Mouse (Mus musculus): ENCODE measurements around the gene Thsd7b.

Thsd7b gene

GRCm38 (mm10) chr1:129526967-129527366, 253.9 kb downstream of the Thsd7b start:
- DNase-seq (ENCODE audit: low spot score): no peak

- no peak for DNase-seq (ENCODE audit: low spot score)
Measured at GRCm38 (mm10) chr1:129532206-129532605, 259.1 kb downstream of the Thsd7b start.

GRCm38 (mm10) chr1:129538508-129538907, 265.4 kb downstream of the Thsd7b start:
- no peak for DNase-seq (ENCODE audit: low spot score)

GRCm38 (mm10) chr1:129538970-129539369, 265.9 kb downstream of the Thsd7b start:
- no peak for DNase-seq (ENCODE audit: low spot score)

- DNase-seq (ENCODE audit: low spot score): no peak
Measured at GRCm38 (mm10) chr1:129540751-129541150, 267.6 kb downstream of the Thsd7b start.

- DNase-seq (ENCODE audit: low spot score): no peak
Measured at GRCm38 (mm10) chr1:129542563-129543146, 269.6 kb downstream of the Thsd7b start.

GRCm38 (mm10) chr1:129543169-129543568, 270.1 kb downstream of the Thsd7b start:
- no peak for DNase-seq (ENCODE audit: low spot score)

- no peak for DNase-seq (ENCODE audit: low spot score)
Measured at GRCm38 (mm10) chr1:129558054-129558453, 285.0 kb downstream of the Thsd7b start.

- no peak for DNase-seq (ENCODE audit: low spot score)
Measured at GRCm38 (mm10) chr1:129559137-129559536, 286.0 kb downstream of the Thsd7b start.

- no peak for DNase-seq (ENCODE audit: low spot score)
Measured at GRCm38 (mm10) chr1:129559812-129560211, 286.7 kb downstream of the Thsd7b start.

- DNase-seq (ENCODE audit: low spot score): no peak
Measured at GRCm38 (mm10) chr1:129562707-129563106, 289.6 kb downstream of the Thsd7b start.

GRCm38 (mm10) chr1:129570522-129570921, 297.4 kb downstream of the Thsd7b start:
- DNase-seq (ENCODE audit: low spot score): no peak

- DNase-seq (ENCODE audit: low spot score): no peak
Measured at GRCm38 (mm10) chr1:129579955-129580354, 306.9 kb downstream of the Thsd7b start.

GRCm38 (mm10) chr1:129586635-129587034, 313.5 kb downstream of the Thsd7b start:
- no peak for DNase-seq (ENCODE audit: low spot score)

GRCm38 (mm10) chr1:129589366-129590002, 316.4 kb downstream of the Thsd7b start:
- no peak for DNase-seq (ENCODE audit: low spot score)

- no peak for DNase-seq (ENCODE audit: low spot score)
Measured at GRCm38 (mm10) chr1:129595447-129595846, 322.3 kb downstream of the Thsd7b start.

GRCm38 (mm10) chr1:129600933-129601332, 327.8 kb downstream of the Thsd7b start:
- DNase-seq (ENCODE audit: low spot score): no peak

GRCm38 (mm10) chr1:129602284-129602683, 329.2 kb downstream of the Thsd7b start:
- DNase-seq (ENCODE audit: low spot score): no peak

GRCm38 (mm10) chr1:129608395-129608794, 335.3 kb downstream of the Thsd7b start:
- DNase-seq (ENCODE audit: low spot score): no peak

GRCm38 (mm10) chr1:129616080-129616479, 343.0 kb downstream of the Thsd7b start:
- DNase-seq (ENCODE audit: low spot score): no peak

- DNase-seq (ENCODE audit: low spot score): no peak
Measured at GRCm38 (mm10) chr1:129619440-129620301, 346.6 kb downstream of the Thsd7b start.

GRCm38 (mm10) chr1:129624519-129624918, 351.4 kb downstream of the Thsd7b start:
- no peak for DNase-seq (ENCODE audit: low spot score)

GRCm38 (mm10) chr1:129635146-129635545, 362.0 kb downstream of the Thsd7b start:
- DNase-seq (ENCODE audit: low spot score): no peak
